Mouse (Mus musculus) kidney, adult 2 months (tissue): ENCODE data around the gene Dusp21. TPM values are rescaled to one million over a fixed set of nuclear protein-coding genes. Genes with fewer than 3 reads are reported as not detected.

ENCODE experiments used
- DNase-seq: peaks from one replicate; pipeline ENCODE4 v3.0.0; 2021
- H3K27ac ChIP-seq: fragments of 200-500 bp; 2 replicates; pipeline ENCODE4 v1.5.1; 2012; ENCODE audit warnings: low read depth, low read length, control low read depth, inconsistent platforms; ENCODE audit not compliant: insufficient read depth
- H3K27me3 ChIP-seq: fragments of 200-500 bp; replicated peaks from 2 replicates; pipeline ENCODE4 v1.6.1; 2012; ENCODE audit warnings: mild to moderate bottlenecking, moderate library complexity, low read length, inconsistent platforms; ENCODE audit not compliant: control insufficient read depth, insufficient read depth
- H3K36me3 ChIP-seq: fragments of 200-500 bp; 2 replicates; pipeline ENCODE4 v1.6.1; 2012; ENCODE audit warnings: mild to moderate bottlenecking, moderate library complexity, low read length, inconsistent platforms; ENCODE audit not compliant: control insufficient read depth, insufficient read depth
- H3K4me1 ChIP-seq: fragments of 200-500 bp; 2 replicates; pipeline ENCODE4 v1.6.1; 2011; ENCODE audit warnings: low read length; ENCODE audit not compliant: control insufficient read depth, insufficient read depth
- H3K4me3 ChIP-seq: fragments of 200-500 bp; 2 replicates; pipeline ENCODE4 v1.5.1; 2011; ENCODE audit warnings: mild to moderate bottlenecking, low read depth, low read length, control low read depth; ENCODE audit not compliant: insufficient read depth
- CTCF ChIP-seq: fragments of 200-500 bp; conservative IDR thresholded peaks from 2 replicates; pipeline ENCODE4 v1.5.1; 2011; ENCODE audit warnings: low read depth, mild to moderate bottlenecking, control low read depth, low read length, moderate library complexity, mixed read lengths; ENCODE audit not compliant: insufficient read depth, insufficient read length
- POLR2A ChIP-seq: fragments of 200-500 bp; IDR thresholded peaks from one replicate; pipeline ENCODE4 v1.6.1; 2011; ENCODE audit warnings: low read depth, low read length, control low read depth
- WGBS: fragments of 180-500 bp; shearing (Covaris S2); methylation state at CpG from one replicate; pipeline ENCODE4 v1.1.7; 2018; 5-methylcytosine and 5-hydroxymethylcytosine counted together
- polyA plus RNA-seq: library from polyadenylated mRNA; depleted of rRNA; stranded (reverse); fragments of >200 nt; gene quantifications from 2 replicates; pipeline ENCODE4 v1.2.3, GENCODE M21; 2012; rRNA removed

The Dusp21 gene
- polyA plus RNA-seq, 1 experiment = not detected

DNA sequence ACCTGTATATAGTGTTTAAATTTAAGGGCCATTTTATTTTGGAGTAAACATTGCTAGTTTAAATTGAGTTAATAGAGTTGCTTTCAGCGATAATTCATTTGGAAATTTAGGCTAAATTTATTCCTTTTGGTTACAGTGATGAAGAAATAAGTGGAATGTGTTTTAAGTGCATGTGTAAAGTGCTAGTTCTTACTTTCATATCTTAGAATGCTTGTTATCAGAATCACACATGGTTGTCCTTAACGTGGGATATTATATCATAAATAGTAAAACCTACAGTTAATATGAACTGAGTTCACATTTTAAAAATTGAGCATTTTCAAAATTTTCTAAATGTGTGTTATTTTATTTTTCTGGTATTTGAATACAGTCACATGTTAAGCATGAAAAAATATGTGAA, 19.5 kb downstream of the Dusp21 start:
- Histone ChIP-seq H3K36me3 (no peaks in the 10 kb centered on the region), H3K4me1 (no peaks in the 10 kb centered on the region), H3K27me3 (no peaks in the 10 kb centered on the region), H3K4me3 (no peak overlapping the region), H3K27ac (no peak overlapping the region)
- TF ChIP-seq CTCF = no peak
- no peak for TF ChIP-seq POLR2A
- DNase-seq = no peak
- 44% methylated on average over 2 of the region's 2 CpGs for WGBS

DNA sequence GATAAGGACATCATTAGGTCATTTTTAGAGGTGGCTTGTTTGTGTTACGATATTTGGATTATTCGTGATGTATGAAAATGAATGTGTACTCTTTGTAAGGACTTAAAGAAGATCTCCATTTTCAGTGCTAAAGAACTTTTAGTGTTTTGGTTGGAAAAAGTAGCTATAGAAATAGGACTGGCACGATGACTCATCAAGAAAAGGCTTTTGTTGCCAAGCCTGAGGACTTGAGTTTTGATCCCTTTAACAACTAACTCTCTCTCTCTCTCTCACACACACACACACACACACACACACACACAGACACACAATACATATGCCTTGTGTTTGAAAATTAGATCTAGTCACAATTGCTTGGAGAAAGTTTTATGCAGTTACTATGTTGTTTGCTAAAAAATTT, 21.3 kb downstream of the Dusp21 start:
- WGBS = 53% methylated on average over 3 of the region's 3 CpGs
- TF ChIP-seq POLR2A = no peak
- no peak for TF ChIP-seq CTCF
- Histone ChIP-seq H3K4me1 (no peaks in the 10 kb centered on the region), H3K27ac (no peak overlapping the region), H3K4me3 (no peak overlapping the region), H3K27me3 (no peaks in the 10 kb centered on the region), H3K36me3 (no peaks in the 10 kb centered on the region)
- no peak for DNase-seq

DNA sequence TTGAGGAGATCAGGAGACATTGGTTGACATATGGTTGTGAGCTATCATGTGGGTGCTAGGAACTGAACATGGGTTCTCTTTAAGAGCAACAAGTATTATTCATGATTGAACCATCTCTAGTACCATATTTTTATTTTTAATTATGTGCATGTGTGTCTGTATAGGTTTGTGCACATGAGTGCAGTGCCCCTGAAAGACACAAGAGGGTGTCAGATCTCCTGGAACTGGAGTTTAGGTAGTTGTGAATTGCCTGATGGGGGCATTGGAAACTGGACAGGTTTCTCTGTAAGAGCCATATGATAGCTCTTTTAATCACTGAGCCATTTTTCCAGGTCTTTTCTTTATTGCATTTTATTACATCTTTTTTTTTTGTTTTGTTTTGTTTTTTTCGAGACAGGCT, 23.3 kb downstream of the Dusp21 start:
- WGBS = 100% methylated on average over 1 of the region's 1 CpGs
- DNase-seq = no peak
- Histone ChIP-seq H3K4me3 (no peak overlapping the region), H3K36me3 (no peaks in the 10 kb centered on the region), H3K4me1 (peaks cover 2% of the 10 kb centered on the region; the same call in 1 of the 2 replicates), H3K27me3 (no peaks in the 10 kb centered on the region), H3K27ac (no peak overlapping the region)
- TF ChIP-seq CTCF (no peak), POLR2A (no peak)

DNA sequence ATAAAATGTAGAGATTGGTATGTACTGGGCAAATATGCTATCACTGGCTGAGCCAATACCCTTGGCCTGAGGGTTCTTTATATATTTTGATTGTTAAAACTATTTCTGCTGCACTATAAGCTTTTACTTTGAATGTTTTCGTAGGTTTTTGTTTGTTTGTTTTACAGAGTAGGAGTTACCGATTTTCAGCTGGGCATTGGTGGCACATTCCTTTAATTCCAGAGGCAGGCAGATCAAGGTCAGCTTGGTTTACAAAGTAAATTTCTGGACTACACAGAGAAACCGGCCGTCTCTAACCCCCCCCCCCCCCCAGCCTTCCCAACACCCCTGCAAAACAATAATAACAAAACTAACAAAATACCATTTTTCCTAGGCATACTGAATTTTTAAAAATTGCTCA, 29.2 kb downstream of the Dusp21 start:
- Histone ChIP-seq H3K27ac (no peak overlapping the region), H3K4me3 (no peak overlapping the region), H3K27me3 (no peaks in the 10 kb centered on the region), H3K4me1 (peaks cover 2% of the 10 kb centered on the region; the same call in 1 of the 2 replicates), H3K36me3 (no peaks in the 10 kb centered on the region)
- no peak for TF ChIP-seq POLR2A
- no peak for TF ChIP-seq CTCF
- WGBS = 5% methylated on average over 4 of the region's 4 CpGs
- DNase-seq = peak; percentile 28

DNA sequence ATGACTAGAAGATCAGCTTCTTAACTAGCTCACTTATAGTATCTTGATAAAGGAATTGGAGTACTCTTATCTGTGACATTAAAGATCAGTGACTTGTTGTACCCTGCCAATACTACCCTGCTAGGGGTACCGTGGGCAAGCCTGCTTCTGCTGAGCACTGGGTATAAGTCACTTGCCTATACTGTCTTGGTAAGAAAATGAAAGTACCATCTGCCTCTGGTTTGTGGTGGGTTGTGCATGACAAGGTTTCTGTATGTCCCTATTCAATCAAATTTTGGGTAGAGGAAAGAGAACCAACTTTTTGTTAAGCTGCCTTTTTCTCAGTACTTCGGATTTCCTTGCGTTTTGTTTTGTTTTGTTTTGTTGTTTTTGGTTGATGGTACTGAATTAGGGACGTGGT, 32.1 kb downstream of the Dusp21 start:
- 81% methylated on average over 4 of the region's 4 CpGs for WGBS
- H3K27ac ChIP-seq = no peak overlapping the region
- H3K4me3 ChIP-seq = no peak overlapping the region
- H3K4me1 ChIP-seq = peaks cover 2% of the 10 kb centered on the region; the same call in 1 of the 2 replicates
- no peaks in the 10 kb centered on the region for H3K36me3 ChIP-seq
- TF ChIP-seq CTCF (no peak), POLR2A (no peak)
- no peak for DNase-seq
- H3K27me3 ChIP-seq = no peaks in the 10 kb centered on the region

GRCm38 (mm10) chrX:18179492-18179891, 33.8 kb downstream of the Dusp21 start:
- TF ChIP-seq POLR2A = no peak
- TF ChIP-seq CTCF = no peak
- Histone ChIP-seq H3K4me3 (no peak overlapping the region), H3K27ac (no peak overlapping the region), H3K4me1 (no peaks in the 10 kb centered on the region; the same call in 1 of the 2 replicates), H3K27me3 (no peaks in the 10 kb centered on the region), H3K36me3 (no peaks in the 10 kb centered on the region)
- 71% methylated on average over 1 of the region's 1 CpGs for WGBS
- no peak for DNase-seq

DNA sequence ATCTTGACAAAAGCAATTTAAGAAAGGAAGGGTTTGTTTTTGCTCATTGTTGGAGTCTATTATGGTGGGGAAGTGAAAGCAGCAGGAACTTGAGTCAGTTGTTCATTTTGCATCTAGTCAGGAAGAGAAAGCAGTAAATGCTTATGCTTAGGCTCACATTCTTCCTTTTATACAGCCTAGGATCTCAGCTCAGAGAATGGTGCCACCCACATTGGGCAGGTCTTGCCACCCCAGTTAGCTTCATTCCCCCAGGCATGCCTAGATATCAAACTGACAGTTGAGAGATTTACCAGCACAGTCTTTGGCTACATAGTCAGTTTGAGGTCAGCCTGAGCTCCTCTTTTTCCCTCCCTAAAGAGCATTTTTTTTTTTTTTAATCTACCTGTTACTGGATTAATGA, 41.5 kb downstream of the Dusp21 start:
- no peak overlapping the region for H3K4me3 ChIP-seq
- no peak overlapping the region for H3K27ac ChIP-seq
- H3K36me3 ChIP-seq = no peaks in the 10 kb centered on the region
- TF ChIP-seq CTCF (no peak), POLR2A (no peak)
- H3K4me1 ChIP-seq = peaks cover 5% of the 10 kb centered on the region; the same call in 1 of the 2 replicates
- DNase-seq = no peak
- no peaks in the 10 kb centered on the region for H3K27me3 ChIP-seq

- no peak for DNase-seq
- 91% methylated on average over 2 of the region's 2 CpGs for WGBS
Measured at GRCm38 (mm10) chrX:18188293-18188692, 42.6 kb downstream of the Dusp21 start.

More at GRCm38 (mm10) chrX:18188293-18188692, 42.6 kb downstream of the Dusp21 start:
- Histone ChIP-seq H3K4me3 (no peak overlapping the region), H3K27ac (no peak overlapping the region), H3K27me3 (no peaks in the 10 kb centered on the region), H3K36me3 (no peaks in the 10 kb centered on the region), H3K4me1 (peaks cover 8% of the 10 kb centered on the region; the same call in 1 of the 2 replicates)
- TF ChIP-seq POLR2A (no peak), CTCF (no peak)

Other genes starting within 250 kb of the Dusp21 start
- gene Kdm6a, start 16.7 kb downstream of the Dusp21 start, polyA plus RNA-seq = 15.8 and 17.8 TPM in 2 replicates